Mouse (Mus musculus): ENCODE measurements around the gene 4933415A04Rik. TPM values are rescaled to one million over a fixed set of nuclear protein-coding genes. Genes with fewer than 3 reads are reported as not detected.

4933415A04Rik gene
- polyA plus RNA-seq, 1 experiment from 2014 or later: 6.3 TPM

GRCm38 (mm10) chr11:43551756-43552155 lies 35.1 kb upstream of the 4933415A04Rik start:
- Histone ChIP-seq H3K4me2 (no peak overlapping the region), H3K9ac (replicated peaks) (no peak overlapping the region), H3K36me3 (peaks cover 26% of the 10 kb centered on the region; the same call in 1 of the 2 replicates), H3K4me3 (replicated peaks) (no peak overlapping the region), H3K27ac (no peak overlapping the region), H3K4me1 (replicated peaks) (peaks cover 20% of the 10 kb centered on the region), H3K9me3 (no peaks in the 10 kb centered on the region), H3K27me3 (no peaks in the 10 kb centered on the region)
- ATAC-seq (ENCODE audit: insufficient number of reproducible peaks, insufficient read depth, low FRiP score, low TSS enrichment, low read depth): no peak
- 75% methylated on average over 3 of the region's 3 CpGs for WGBS

- no peak overlapping the region for H3K9ac ChIP-seq (replicated peaks)
- H3K4me1 ChIP-seq (replicated peaks): peaks cover 20% of the 10 kb centered on the region
- H3K36me3 ChIP-seq: peaks cover 28% of the 10 kb centered on the region; the same call in 1 of the 2 replicates
- no peak overlapping the region for H3K27ac ChIP-seq
- no peak overlapping the region for H3K4me2 ChIP-seq
- no peak overlapping the region for H3K4me3 ChIP-seq (replicated peaks)
- ATAC-seq (ENCODE audit: insufficient number of reproducible peaks, insufficient read depth, low FRiP score, low TSS enrichment, low read depth): no peak
- 76% methylated on average over 6 of the region's 6 CpGs for WGBS
- H3K27me3 ChIP-seq: no peaks in the 10 kb centered on the region
- no peaks in the 10 kb centered on the region for H3K9me3 ChIP-seq
These were observed 34.2 kb upstream of the 4933415A04Rik start for GRCm38 (mm10) chr11:43552675-43553074.

GRCm38 (mm10) chr11:43556538-43556937 lies 30.3 kb upstream of the 4933415A04Rik start:
- H3K4me1 ChIP-seq (replicated peaks): 0 out of 2 replicates have a peak, but pooled peaks cover 6% of the 10 kb centered on the region
- no peak for ATAC-seq (ENCODE audit: insufficient number of reproducible peaks, insufficient read depth, low FRiP score, low TSS enrichment, low read depth)
- H3K9me3 ChIP-seq: no peaks in the 10 kb centered on the region
- no peak overlapping the region for H3K27ac ChIP-seq
- H3K4me2 ChIP-seq: no peak overlapping the region
- no peak overlapping the region for H3K4me3 ChIP-seq (replicated peaks)
- H3K9ac ChIP-seq (replicated peaks): no peak overlapping the region
- H3K36me3 ChIP-seq: peaks cover 58% of the 10 kb centered on the region
- 89% methylated on average over 11 of the region's 11 CpGs for WGBS
- no peaks in the 10 kb centered on the region for H3K27me3 ChIP-seq

GRCm38 (mm10) chr11:43559515-43560292 lies 27.1 kb upstream of the 4933415A04Rik start:
- H3K4me1 ChIP-seq (replicated peaks): peaks cover 14% of the 10 kb centered on the region; the same call in 1 of the 2 replicates
- 21% methylated on average over 5 of the region's 6 CpGs for WGBS
- no peak overlapping the region for H3K4me2 ChIP-seq
- H3K9me3 ChIP-seq: no peaks in the 10 kb centered on the region
- H3K27me3 ChIP-seq: no peaks in the 10 kb centered on the region
- no peak overlapping the region for H3K9ac ChIP-seq (replicated peaks)
- H3K36me3 ChIP-seq: peaks cover 57% of the 10 kb centered on the region
- H3K4me3 ChIP-seq (replicated peaks): no peak overlapping the region
- no peak overlapping the region for H3K27ac ChIP-seq
- ATAC-seq (ENCODE audit: insufficient number of reproducible peaks, insufficient read depth, low FRiP score, low TSS enrichment, low read depth): no peak

- Histone ChIP-seq H3K4me2 (no peak overlapping the region), H3K9me3 (no peaks in the 10 kb centered on the region), H3K27me3 (no peaks in the 10 kb centered on the region), H3K27ac (peak overlapping the region; percentile 50; the same call in 1 of the 2 replicates), H3K4me3 (replicated peaks) (no peak overlapping the region), H3K4me1 (replicated peaks) (peaks cover 34% of the 10 kb centered on the region), H3K9ac (replicated peaks) (no peak overlapping the region), H3K36me3 (peaks cover 26% of the 10 kb centered on the region)
- no peak for ATAC-seq (ENCODE audit: insufficient number of reproducible peaks, insufficient read depth, low FRiP score, low TSS enrichment, low read depth)
- 69% methylated on average over 10 of the region's 10 CpGs for WGBS
These were observed 23.1 kb upstream of the 4933415A04Rik start for GRCm38 (mm10) chr11:43563654-43564244.

- Histone ChIP-seq H3K36me3 (peaks cover 27% of the 10 kb centered on the region), H3K27ac (no peak overlapping the region), H3K9ac (replicated peaks) (no peak overlapping the region), H3K4me3 (replicated peaks) (no peak overlapping the region), H3K27me3 (no peaks in the 10 kb centered on the region), H3K4me2 (no peak overlapping the region), H3K4me1 (replicated peaks) (peaks cover 34% of the 10 kb centered on the region), H3K9me3 (no peaks in the 10 kb centered on the region)
- WGBS: 11% methylated on average over 2 of the region's 2 CpGs
- ATAC-seq (ENCODE audit: insufficient number of reproducible peaks, insufficient read depth, low FRiP score, low TSS enrichment, low read depth): no peak
These were observed 21.4 kb upstream of the 4933415A04Rik start for GRCm38 (mm10) chr11:43565414-43565813.

- Histone ChIP-seq H3K9ac (replicated peaks) (no peak overlapping the region), H3K4me2 (no peak overlapping the region), H3K36me3 (peaks cover 27% of the 10 kb centered on the region), H3K9me3 (no peaks in the 10 kb centered on the region), H3K4me1 (replicated peaks) (peaks cover 34% of the 10 kb centered on the region), H3K4me3 (replicated peaks) (no peak overlapping the region), H3K27ac (0 out of 2 replicates have a peak overlapping the region, but pooled peaks have one; percentile 17), H3K27me3 (no peaks in the 10 kb centered on the region)
- no peak for ATAC-seq (ENCODE audit: insufficient number of reproducible peaks, insufficient read depth, low FRiP score, low TSS enrichment, low read depth)
- 6% methylated on average over 8 of the region's 8 CpGs for WGBS
These were observed 21.0 kb upstream of the 4933415A04Rik start for GRCm38 (mm10) chr11:43565852-43566251.

- Histone ChIP-seq H3K4me1 (replicated peaks) (peaks cover 34% of the 10 kb centered on the region), H3K4me3 (replicated peaks) (no peak overlapping the region), H3K9me3 (no peaks in the 10 kb centered on the region), H3K9ac (replicated peaks) (no peak overlapping the region), H3K36me3 (peaks cover 24% of the 10 kb centered on the region; the same call in 1 of the 2 replicates), H3K4me2 (no peak overlapping the region), H3K27me3 (no peaks in the 10 kb centered on the region), H3K27ac (no peak overlapping the region)
- WGBS: 60% methylated on average over 5 of the region's 5 CpGs
- no peak for ATAC-seq (ENCODE audit: insufficient number of reproducible peaks, insufficient read depth, low FRiP score, low TSS enrichment, low read depth)
These were observed 20.1 kb upstream of the 4933415A04Rik start for GRCm38 (mm10) chr11:43566696-43567095.

- peaks cover 30% of the 10 kb centered on the region for H3K4me1 ChIP-seq (replicated peaks)
- no peak overlapping the region for H3K4me3 ChIP-seq (replicated peaks)
- H3K36me3 ChIP-seq: peaks cover 20% of the 10 kb centered on the region
- no peaks in the 10 kb centered on the region for H3K27me3 ChIP-seq
- H3K9ac ChIP-seq (replicated peaks): no peak overlapping the region
- no peak overlapping the region for H3K27ac ChIP-seq
- no peak for ATAC-seq (ENCODE audit: insufficient number of reproducible peaks, insufficient read depth, low FRiP score, low TSS enrichment, low read depth)
- H3K9me3 ChIP-seq: no peaks in the 10 kb centered on the region
- WGBS: 65% methylated on average over 5 of the region's 5 CpGs
- H3K4me2 ChIP-seq: no peak overlapping the region
These were observed 18.6 kb upstream of the 4933415A04Rik start for GRCm38 (mm10) chr11:43568263-43568662.

GRCm38 (mm10) chr11:43569188-43569587 lies 17.7 kb upstream of the 4933415A04Rik start:
- Histone ChIP-seq H3K4me1 (replicated peaks) (peaks cover 22% of the 10 kb centered on the region), H3K9me3 (no peaks in the 10 kb centered on the region), H3K4me2 (no peak overlapping the region), H3K9ac (replicated peaks) (no peak overlapping the region), H3K36me3 (peaks cover 25% of the 10 kb centered on the region), H3K4me3 (replicated peaks) (no peak overlapping the region), H3K27me3 (no peaks in the 10 kb centered on the region), H3K27ac (peak overlapping the region; percentile 56; the same call in 1 of the 2 replicates)
- no peak for ATAC-seq (ENCODE audit: insufficient number of reproducible peaks, insufficient read depth, low FRiP score, low TSS enrichment, low read depth)
- WGBS: 93% methylated on average over 5 of the region's 5 CpGs

- Histone ChIP-seq H3K9ac (replicated peaks) (no peak overlapping the region), H3K27ac (peak overlapping the region; percentile 56; the same call in 1 of the 2 replicates), H3K36me3 (peaks cover 25% of the 10 kb centered on the region), H3K4me1 (replicated peaks) (peaks cover 21% of the 10 kb centered on the region), H3K9me3 (no peaks in the 10 kb centered on the region), H3K4me2 (no peak overlapping the region), H3K27me3 (no peaks in the 10 kb centered on the region), H3K4me3 (replicated peaks) (no peak overlapping the region)
- WGBS: 85% methylated on average over 11 of the region's 11 CpGs
- ATAC-seq (ENCODE audit: insufficient number of reproducible peaks, insufficient read depth, low FRiP score, low TSS enrichment, low read depth): no peak
These were observed 17.2 kb upstream of the 4933415A04Rik start for GRCm38 (mm10) chr11:43569595-43569994.
